Mouse (Mus musculus) liver, adult 2 months (tissue): ENCODE data around the gene Plxna4.

ENCODE experiments used
- CTCF ChIP-seq: fragments of 200-500 bp; IDR thresholded peaks from 2 replicates; pipeline ENCODE4 v1.5.1; 2011; ENCODE audit warnings: low read depth, low read length, control low read depth
- POLR2A ChIP-seq: fragments of 200-500 bp; IDR thresholded peaks from 2 replicates; pipeline ENCODE4 v1.6.1; 2011; ENCODE audit warnings: low read length, control low read depth; ENCODE audit not compliant: insufficient read depth; ENCODE audit errors: extremely low read depth

GRCm38 (mm10) chr6:32392262-32392661 is 195.7 kb downstream of the Plxna4 start:
- TF ChIP-seq CTCF: no peak
- no peak for TF ChIP-seq POLR2A
